Mouse (Mus musculus) T-helper 17 cell (primary cell): ENCODE results near the gene Slc6a17.

ENCODE experiments used
- in situ Hi-C, 2 experiments: fragments of 300-600 bp; cut with MboI, MseI; formaldehyde crosslinking; loops; 1 replicate in 1 of 2; 2 replicates in 1 of 2; pipeline ENCODE4 v1.15.1; 2025; ENCODE audit warnings: high pct_unique_total_duplicates in 2 of 2

The Slc6a17 gene

GRCm38 (mm10) chr3:107528401-107529118 lies 10.7 kb upstream of the Slc6a17 start:
- in situ Hi-C loops: no loop called here

DNA sequence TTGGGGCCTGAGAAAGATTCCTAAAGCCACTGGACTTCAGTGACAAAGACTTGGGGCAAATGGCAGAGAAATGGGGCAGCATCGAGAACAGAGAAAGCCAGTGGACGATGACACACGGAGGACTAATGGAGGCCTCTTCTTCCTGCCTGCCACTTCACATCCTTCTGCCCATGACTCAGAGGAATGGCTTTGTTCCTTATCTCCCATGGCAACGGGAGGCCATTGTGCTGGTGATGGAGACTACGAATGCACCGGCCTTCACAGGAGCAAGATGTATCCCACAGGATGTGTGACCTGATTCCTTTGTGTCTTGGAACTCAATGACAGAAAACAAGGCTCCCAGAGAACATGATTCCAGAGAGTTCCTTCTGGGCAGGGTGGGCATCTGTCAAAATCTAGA lies 6.7 kb upstream of the Slc6a17 start:
- in situ Hi-C loops: no loop called here

DNA sequence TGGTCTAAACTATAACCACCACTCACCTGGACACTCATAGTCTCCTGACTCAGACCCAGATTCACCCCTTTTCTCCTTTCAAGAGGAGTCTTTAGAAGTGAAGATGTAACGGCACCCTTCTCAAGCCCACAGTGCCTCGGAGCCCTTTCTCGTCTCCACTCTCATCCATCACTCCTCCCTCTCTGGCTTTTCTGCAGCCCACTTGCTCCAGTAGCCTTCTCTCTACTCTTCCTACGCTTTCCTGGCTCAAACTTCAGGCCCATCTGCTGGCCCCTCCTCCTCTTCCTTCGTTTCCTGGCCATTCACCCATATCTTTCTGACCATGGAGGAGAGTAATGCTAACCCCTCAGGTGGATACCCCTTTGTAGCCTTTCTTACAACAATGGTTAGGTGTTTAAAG lies 3.1 kb upstream of the Slc6a17 start:
- in situ Hi-C loops: no loop called here

- in situ Hi-C loops: no loop called here
These were observed 815 bp downstream of the Slc6a17 start for GRCm38 (mm10) chr3:107516776-107517630.

- in situ Hi-C loops: no loop called here
These were observed 1.8 kb downstream of the Slc6a17 start for GRCm38 (mm10) chr3:107515989-107516388.

DNA sequence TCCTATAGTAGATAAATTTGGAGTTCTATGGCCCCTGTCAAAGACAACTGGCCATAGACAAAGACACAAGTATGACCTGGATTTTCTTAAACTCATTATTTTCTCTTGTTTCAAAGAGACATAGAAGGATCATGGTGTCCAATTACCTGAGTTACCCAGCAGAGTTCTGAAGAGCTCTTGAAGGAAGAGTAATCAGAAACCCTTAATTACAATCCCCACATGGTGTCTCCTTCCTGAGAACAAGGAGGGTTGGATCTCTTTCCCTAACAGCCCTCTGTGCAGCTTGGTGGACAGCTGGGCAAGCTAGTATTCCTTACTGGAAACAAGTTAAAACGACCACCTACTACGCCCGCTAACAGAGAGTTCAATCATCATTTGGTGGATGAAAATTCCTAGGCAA lies 6.4 kb downstream of the Slc6a17 start:
- in situ Hi-C loops: no loop called here

DNA sequence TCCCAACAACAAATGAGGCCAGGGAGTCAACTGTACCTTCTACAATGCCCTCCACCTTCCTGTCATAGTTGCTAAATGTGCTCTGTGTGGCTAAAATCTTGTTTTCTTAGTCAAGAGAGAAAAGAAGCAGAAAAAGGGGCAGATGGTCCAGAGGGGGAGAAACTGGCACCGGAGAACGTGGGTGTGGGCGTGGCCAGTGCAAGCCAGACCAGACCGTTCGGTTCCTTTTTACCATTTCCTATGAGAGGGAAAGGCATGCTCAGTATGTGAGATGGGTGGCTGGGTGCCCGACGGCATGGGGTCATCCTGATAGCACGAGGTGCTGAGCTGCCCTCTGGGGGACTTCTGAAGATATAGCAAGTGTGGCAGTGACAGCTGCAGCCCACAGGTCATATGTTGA lies 9.1 kb downstream of the Slc6a17 start:
- in situ Hi-C loops: no loop called here

DNA sequence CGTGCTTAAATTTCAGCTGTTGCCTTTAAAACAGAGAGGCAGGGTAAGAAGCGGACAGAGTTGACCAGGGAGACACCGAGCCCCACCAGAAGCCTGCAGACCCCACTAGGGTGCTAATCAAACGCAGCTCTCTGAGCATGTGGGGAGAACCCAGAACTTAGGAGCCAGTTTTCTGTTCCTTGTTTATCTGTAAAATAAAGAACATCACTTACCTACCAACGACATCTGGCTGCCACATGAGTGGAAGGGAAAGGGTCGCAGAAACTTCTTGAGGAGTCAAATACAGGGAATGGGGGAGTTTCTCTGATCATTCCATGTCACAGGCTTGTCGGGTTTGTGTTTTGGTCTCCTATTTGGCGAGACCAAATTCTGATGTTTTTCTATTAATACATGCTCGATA lies 9.9 kb downstream of the Slc6a17 start:
- in situ Hi-C loops: no loop called here

- in situ Hi-C loops: no loop called here
These were observed 11.3 kb downstream of the Slc6a17 start for GRCm38 (mm10) chr3:107506531-107506930.

- in situ Hi-C loops: no loop called here
These were observed 12.1 kb downstream of the Slc6a17 start for GRCm38 (mm10) chr3:107505464-107506367.

GRCm38 (mm10) chr3:107504542-107504941 lies 13.3 kb downstream of the Slc6a17 start:
- in situ Hi-C loops: no loop called here

DNA sequence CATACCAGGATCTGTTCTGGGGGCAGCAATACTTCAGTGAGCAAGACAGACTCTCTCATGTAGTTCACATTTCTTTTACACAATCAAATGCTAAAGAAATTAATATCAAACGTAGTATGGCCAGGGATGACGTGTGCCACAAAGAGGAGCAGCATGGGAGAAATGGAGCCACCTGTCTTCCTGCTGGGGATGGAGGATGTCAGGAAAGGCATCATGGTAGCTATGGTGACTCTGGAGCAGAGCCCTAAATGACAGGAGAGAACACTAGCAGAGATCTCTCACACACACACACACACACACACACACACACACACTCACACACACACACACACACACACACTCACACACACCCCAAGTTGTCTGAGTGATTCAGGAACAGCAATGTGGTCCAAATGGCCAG lies 14.1 kb downstream of the Slc6a17 start:
- in situ Hi-C loops: no loop called here

GRCm38 (mm10) chr3:107501702-107502151 lies 16.1 kb downstream of the Slc6a17 start:
- in situ Hi-C loops: no loop called here

DNA sequence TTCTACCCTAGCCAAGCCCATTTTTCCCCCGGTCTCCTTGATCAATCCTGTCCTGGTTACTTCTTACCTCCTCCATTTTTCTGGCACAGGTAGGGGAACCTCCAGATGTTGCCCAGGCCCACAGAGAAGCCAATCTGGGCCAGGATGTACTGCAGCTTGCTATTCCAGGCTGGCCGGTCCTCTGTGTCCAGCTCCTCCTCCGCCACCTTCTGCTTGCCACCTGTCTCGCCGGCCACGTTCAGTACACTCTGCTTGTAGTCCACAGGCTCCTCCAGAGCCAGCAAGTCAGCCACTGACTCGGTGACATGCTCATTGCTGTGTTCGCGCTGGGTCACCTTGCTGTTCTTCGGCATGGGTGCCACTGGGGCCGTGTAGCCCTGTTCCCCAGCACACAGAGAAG lies 17.5 kb downstream of the Slc6a17 start:
- in situ Hi-C loops: no loop called here

DNA sequence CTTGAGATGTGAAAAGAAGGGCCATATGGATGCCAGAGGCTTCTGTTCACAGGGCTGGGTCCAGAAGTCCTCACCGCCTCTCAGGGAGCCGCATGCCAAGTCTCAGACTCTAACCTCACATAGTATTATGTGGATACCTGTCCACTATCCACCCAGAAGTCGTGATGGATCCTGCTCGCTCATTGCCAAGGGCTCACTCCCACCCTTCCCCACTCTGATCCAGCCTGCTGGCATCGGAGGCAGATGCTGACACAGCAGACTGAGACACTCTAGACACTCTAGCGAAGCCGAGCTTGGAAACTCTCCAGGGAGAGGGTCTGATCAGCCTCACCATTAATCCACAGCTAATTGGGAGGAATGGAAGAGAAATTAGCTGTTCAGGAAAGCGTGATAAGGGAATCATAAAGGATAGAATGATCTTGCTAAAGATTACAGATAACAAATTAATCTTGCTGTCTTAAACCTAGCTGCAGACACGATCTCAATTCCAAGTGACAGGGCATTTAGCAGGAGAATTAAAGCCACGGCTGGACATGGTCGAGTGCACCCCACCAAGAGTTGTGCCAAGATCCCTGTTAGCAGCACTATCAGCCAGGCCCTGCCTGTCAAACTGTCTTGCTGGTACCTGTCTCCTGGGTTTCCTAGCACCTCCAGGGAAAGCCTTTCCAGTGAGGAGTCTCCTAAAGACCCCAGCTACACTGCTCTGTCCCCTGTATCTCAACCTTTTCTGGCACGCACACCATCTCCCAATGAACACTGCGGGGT lies 21.6 kb downstream of the Slc6a17 start:
- in situ Hi-C loops: no loop called here

DNA sequence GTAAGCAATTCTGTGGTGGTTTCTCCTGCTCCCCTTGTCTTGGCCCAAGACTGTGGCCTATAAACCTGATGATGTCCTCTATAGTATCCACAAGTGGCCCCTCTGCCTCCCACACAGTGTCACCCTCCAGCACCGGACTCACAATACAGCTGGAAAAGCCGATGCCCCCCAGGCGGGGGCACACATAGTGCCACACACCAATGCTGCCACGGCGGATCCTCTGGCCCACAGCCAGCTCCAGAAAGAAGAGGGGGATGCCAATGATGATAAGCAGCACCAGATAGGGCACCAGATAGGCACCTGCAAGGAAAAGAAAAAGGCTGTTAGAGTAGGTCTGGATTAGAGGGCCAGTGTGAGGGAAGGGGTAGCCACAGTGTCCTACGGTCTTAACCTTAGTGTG lies 22.3 kb downstream of the Slc6a17 start:
- in situ Hi-C loops: no loop called here

GRCm38 (mm10) chr3:107491459-107491858 lies 26.4 kb downstream of the Slc6a17 start:
- in situ Hi-C loops: no loop called here

DNA sequence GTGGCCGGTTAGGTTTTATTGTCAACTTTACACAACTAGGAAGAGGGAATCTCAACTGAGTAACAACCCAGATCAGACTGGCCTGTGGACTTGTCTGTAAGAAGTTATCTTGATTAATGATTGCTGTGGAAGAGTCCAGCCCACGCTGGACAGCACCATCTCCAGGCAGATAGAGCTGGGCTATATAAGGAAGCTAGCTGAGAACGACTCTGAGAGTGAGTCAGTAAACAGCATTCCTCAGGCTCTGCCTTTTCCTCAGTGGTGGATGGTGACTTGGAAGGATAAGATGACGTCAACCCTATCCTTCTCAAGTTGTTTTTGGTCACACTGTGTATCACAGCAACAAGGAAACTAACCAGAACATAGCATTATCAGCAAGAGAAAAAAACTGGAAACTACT lies 29.2 kb downstream of the Slc6a17 start:
- in situ Hi-C loops: no loop called here

- in situ Hi-C loops: no loop called here
These were observed 34.5 kb downstream of the Slc6a17 start for GRCm38 (mm10) chr3:107483290-107483689.

GRCm38 (mm10) chr3:107480660-107481059 lies 37.2 kb downstream of the Slc6a17 start:
- in situ Hi-C loops: no loop called here

DNA sequence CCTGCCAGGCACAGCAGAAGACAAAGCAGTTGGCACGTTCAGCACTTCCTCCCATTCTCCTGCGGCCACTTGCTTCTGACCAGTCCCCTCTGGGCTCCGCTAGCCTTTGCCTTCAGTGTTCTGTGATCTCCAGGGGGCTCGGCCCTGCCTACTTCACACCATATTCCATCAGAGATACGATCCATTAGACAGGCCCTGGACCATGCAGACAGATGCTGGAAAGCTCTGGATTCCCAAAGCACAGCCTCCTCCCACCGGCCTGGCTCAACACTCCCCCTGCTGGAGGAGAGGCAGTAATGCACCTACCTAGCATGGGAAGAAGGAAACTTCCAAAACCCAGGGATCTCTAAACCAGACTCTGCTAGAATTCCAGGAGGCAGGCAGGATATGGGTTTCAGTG lies 45.6 kb downstream of the Slc6a17 start:
- in situ Hi-C loops: loop anchor here (5.0 kb wide), 2 partner anchors 120 to 235 kb away; partner anchors contain the start of gene Prok1 (in 1 of the 2)
